Mouse (Mus musculus): Measurements from ENCODE around the gene Olah. TPM values are rescaled to one million over a fixed set of nuclear protein-coding genes. Genes with fewer than 3 reads are reported as not detected.
A peak's percentile ranks its signal among the peaks of the same experiment; 100 is the strongest.

Gene Olah
- polyA plus RNA-seq, 1 experiment = not detected

- WGBS = under 1% methylated on average over 45 of the region's 45 CpGs
- Histone ChIP-seq H3K27ac (ENCODE audit: insufficient read depth, low read depth, low read length) (peak within 1 kb of the TSS; percentile 90), H3K4me1 (ENCODE audit: control insufficient read depth, insufficient read depth, low read length) (peaks cover 3% of the 10 kb centered on the region; the same call in 1 of the 2 replicates), H3K4me3 (ENCODE audit: insufficient read depth, low read depth, low read length) (peak within 1 kb of the TSS; percentile 83)
- TF ChIP-seq POLR2A (IDR thresholded peaks at IDR 0.05; ENCODE audit: insufficient read depth, low read depth, low read length) (peak; percentile 82), CTCF (IDR thresholded peaks at IDR 0.05; ENCODE audit: insufficient read depth, low read depth, low read length) (no peak)
Observed at GRCm38 (mm10) chr2:3332484-3333242, 64.3 kb downstream of the Olah start, which contains the start of gene Rpp38. TSS of gene Rpp38 (minus strand) at chr2:3332643.

DNA sequence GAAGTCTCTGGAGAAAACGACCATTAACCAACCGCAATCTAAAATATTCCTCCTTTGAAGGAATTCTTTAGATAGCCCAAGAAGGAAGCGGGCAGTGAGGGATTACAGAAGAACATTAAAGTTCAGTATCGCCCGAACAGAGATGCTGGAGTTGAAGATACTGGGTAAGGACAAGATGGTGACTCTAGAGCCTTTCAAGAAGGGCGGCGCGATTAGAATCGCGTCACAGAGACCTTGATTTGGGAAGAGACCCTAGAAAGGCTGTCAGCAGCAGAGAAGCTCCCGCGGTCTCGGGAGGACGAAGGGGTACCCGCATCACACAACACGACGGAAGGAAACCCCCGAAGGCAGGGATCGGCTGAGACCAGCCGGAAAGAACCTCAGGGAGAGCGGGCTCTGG is 65.0 kb downstream of the Olah start:
- under 1% methylated on average over 21 of the region's 21 CpGs for WGBS
- TF ChIP-seq POLR2A (IDR thresholded peaks at IDR 0.05; ENCODE audit: insufficient read depth, low read depth, low read length) (no peak), CTCF (IDR thresholded peaks at IDR 0.05; ENCODE audit: insufficient read depth, low read depth, low read length) (no peak)
- peak overlapping the region; percentile 83 for H3K4me3 ChIP-seq (ENCODE audit: insufficient read depth, low read depth, low read length)

GRCm38 (mm10) chr2:3331071-3331703 is 65.8 kb downstream of the Olah start:
- Histone ChIP-seq H3K4me3 (ENCODE audit: insufficient read depth, low read depth, low read length) (no peak overlapping the region), H3K27ac (ENCODE audit: insufficient read depth, low read depth, low read length) (no peak overlapping the region), H3K4me1 (ENCODE audit: control insufficient read depth, insufficient read depth, low read length) (peaks cover 2% of the 10 kb centered on the region; the same call in 1 of the 2 replicates)
- TF ChIP-seq POLR2A (IDR thresholded peaks at IDR 0.05; ENCODE audit: insufficient read depth, low read depth, low read length) = no peak
- no peak for TF ChIP-seq CTCF (IDR thresholded peaks at IDR 0.05; ENCODE audit: insufficient read depth, low read depth, low read length)
- 74% methylated on average over 5 of the region's 5 CpGs for WGBS

More for the DNA sequence above, 65.0 kb downstream of the Olah start:
- peak overlapping the region; percentile 84 for H3K27ac ChIP-seq (ENCODE audit: insufficient read depth, low read depth, low read length)
- H3K4me1 ChIP-seq (ENCODE audit: control insufficient read depth, insufficient read depth, low read length) = peaks cover 3% of the 10 kb centered on the region; the same call in 1 of the 2 replicates

GRCm38 (mm10) chr2:3327351-3327750 is 69.7 kb downstream of the Olah start:
- H3K4me1 ChIP-seq (ENCODE audit: control insufficient read depth, insufficient read depth, low read length) = no peaks in the 10 kb centered on the region; the same call in 1 of the 2 replicates
- 32% methylated on average over 1 of the region's 1 CpGs for WGBS
- H3K27ac ChIP-seq (ENCODE audit: insufficient read depth, low read depth, low read length) = no peak overlapping the region
- no peak for TF ChIP-seq CTCF (IDR thresholded peaks at IDR 0.05; ENCODE audit: insufficient read depth, low read depth, low read length)
- TF ChIP-seq POLR2A (IDR thresholded peaks at IDR 0.05; ENCODE audit: insufficient read depth, low read depth, low read length) = no peak
- H3K4me3 ChIP-seq (ENCODE audit: insufficient read depth, low read depth, low read length) = no peak overlapping the region

GRCm38 (mm10) chr2:3326547-3326946 is 70.5 kb downstream of the Olah start:
- 100% methylated on average over 1 of the region's 1 CpGs for WGBS
- Histone ChIP-seq H3K4me1 (ENCODE audit: control insufficient read depth, insufficient read depth, low read length) (no peaks in the 10 kb centered on the region; the same call in 1 of the 2 replicates), H3K27ac (ENCODE audit: insufficient read depth, low read depth, low read length) (no peak overlapping the region), H3K4me3 (ENCODE audit: insufficient read depth, low read depth, low read length) (no peak overlapping the region)
- TF ChIP-seq CTCF (IDR thresholded peaks at IDR 0.05; ENCODE audit: insufficient read depth, low read depth, low read length) = no peak
- no peak for TF ChIP-seq POLR2A (IDR thresholded peaks at IDR 0.05; ENCODE audit: insufficient read depth, low read depth, low read length)

GRCm38 (mm10) chr2:3324381-3325130 is 72.5 kb downstream of the Olah start:
- Histone ChIP-seq H3K4me1 (ENCODE audit: control insufficient read depth, insufficient read depth, low read length) (no peaks in the 10 kb centered on the region), H3K27ac (ENCODE audit: insufficient read depth, low read depth, low read length) (no peak overlapping the region), H3K4me3 (ENCODE audit: insufficient read depth, low read depth, low read length) (no peak overlapping the region)
- TF ChIP-seq POLR2A (IDR thresholded peaks at IDR 0.05; ENCODE audit: insufficient read depth, low read depth, low read length) (no peak), CTCF (IDR thresholded peaks at IDR 0.05; ENCODE audit: insufficient read depth, low read depth, low read length) (no peak)
- 87% methylated on average over 7 of the region's 7 CpGs for WGBS

- Histone ChIP-seq H3K4me1 (ENCODE audit: control insufficient read depth, insufficient read depth, low read length) (no peaks in the 10 kb centered on the region), H3K27ac (ENCODE audit: insufficient read depth, low read depth, low read length) (no peak overlapping the region), H3K4me3 (ENCODE audit: insufficient read depth, low read depth, low read length) (no peak overlapping the region)
- 77% methylated on average over 2 of the region's 2 CpGs for WGBS
- no peak for TF ChIP-seq POLR2A (IDR thresholded peaks at IDR 0.05; ENCODE audit: insufficient read depth, low read depth, low read length)
- TF ChIP-seq CTCF (IDR thresholded peaks at IDR 0.05; ENCODE audit: insufficient read depth, low read depth, low read length) = no peak
Observed at GRCm38 (mm10) chr2:3323132-3323531, 73.9 kb downstream of the Olah start.

DNA sequence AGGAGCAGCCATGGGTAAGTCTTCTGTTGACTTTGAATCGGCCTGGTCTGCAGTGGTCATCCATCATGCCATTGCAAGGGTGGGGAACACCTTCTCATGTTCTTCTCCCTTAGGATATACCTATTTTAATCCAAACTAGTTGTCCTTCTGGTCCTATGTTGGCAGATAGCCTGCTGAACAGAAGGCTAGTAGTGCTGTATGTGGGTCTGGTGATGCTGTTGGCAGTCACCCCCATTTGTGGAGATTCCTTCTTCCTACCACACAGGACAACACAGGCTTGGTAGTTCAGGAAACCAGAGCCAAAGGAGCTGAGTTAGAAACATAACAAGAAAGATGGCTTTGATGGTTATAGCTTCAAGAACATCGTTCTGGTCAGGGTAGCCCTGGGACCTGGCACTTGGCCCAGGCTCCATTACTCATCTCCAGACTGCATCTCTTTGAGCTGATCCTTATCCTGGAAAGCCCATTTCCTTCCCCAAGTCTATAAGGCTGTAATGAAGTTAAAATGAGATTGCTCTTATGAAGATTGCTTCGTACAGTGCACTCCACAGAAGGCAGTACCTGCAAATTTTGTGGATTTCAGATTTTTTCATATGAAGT is 91.5 kb downstream of the Olah start:
- TF ChIP-seq CTCF (IDR thresholded peaks at IDR 0.05; ENCODE audit: insufficient read depth, low read depth, low read length) (no peak), POLR2A (IDR thresholded peaks at IDR 0.05; ENCODE audit: insufficient read depth, low read depth, low read length) (no peak)
- Histone ChIP-seq H3K4me1 (ENCODE audit: control insufficient read depth, insufficient read depth, low read length) (no peaks in the 10 kb centered on the region), H3K4me3 (ENCODE audit: insufficient read depth, low read depth, low read length) (no peak overlapping the region), H3K27ac (ENCODE audit: insufficient read depth, low read depth, low read length) (no peak overlapping the region)
- 69% methylated on average over 3 of the region's 3 CpGs for WGBS
